Mouse (Mus musculus) heart, embryonic 16.5 days (tissue): ENCODE measurements at regions not wholly inside any gene's neighbourhood (a gene's known extent, or its start where the extent isn't known, plus 50 kb on each side); places are given as distances from the start of the nearest gene placed in this dataset.
A peak's percentile ranks its signal among the peaks of the same experiment; 100 is the strongest.

Experiments used
- ATAC-seq: fragments of 200-750 bp; cut with Nextera tagmentation; replicated peaks from 2 replicates; pipeline ENCODE4 v1.8.0; 2017; ENCODE audit warnings: moderate number of reproducible peaks; ENCODE audit not compliant: insufficient read depth, low FRiP score; ENCODE audit errors: extremely low read depth
- H3K27ac ChIP-seq: fragments of 300-500 bp; sonication (generic); 2 replicates; pipeline ENCODE4 v1.5.1; 2014; ENCODE audit warnings: mild to moderate bottlenecking, low read length, control low read depth, moderate library complexity
- H3K27me3 ChIP-seq: fragments of 300-500 bp; sonication (generic); 2 replicates; pipeline ENCODE4 v1.6.1; 2014; ENCODE audit warnings: low read length, mixed read lengths; ENCODE audit not compliant: control insufficient read depth, insufficient read depth
- H3K36me3 ChIP-seq: fragments of 300-500 bp; sonication (generic); 2 replicates; pipeline ENCODE4 v1.6.1; 2014; ENCODE audit not compliant: control insufficient read depth, insufficient read depth
- H3K4me1 ChIP-seq: fragments of 300-500 bp; sonication (generic); 2 replicates; pipeline ENCODE4 v1.6.1; 2014; ENCODE audit warnings: low read length, mixed read lengths; ENCODE audit not compliant: control insufficient read depth, insufficient read depth
- H3K4me2 ChIP-seq: fragments of 300-500 bp; sonication (generic); 2 replicates; pipeline ENCODE4 v1.6.1; 2014; ENCODE audit warnings: low read depth, mild to moderate bottlenecking, control low read depth, low read length
- H3K4me3 ChIP-seq: fragments of 300-500 bp; sonication (generic); 2 replicates; pipeline ENCODE4 v1.5.1; 2014; ENCODE audit warnings: mild to moderate bottlenecking, control low read depth, low read length
- H3K9ac ChIP-seq: fragments of 300-500 bp; sonication (generic); 2 replicates; pipeline ENCODE4 v1.6.1; 2014; ENCODE audit warnings: low read length, control low read depth
- H3K9me3 ChIP-seq: fragments of 300-500 bp; sonication (generic); replicated peaks from 2 replicates; pipeline ENCODE4 v1.6.1; 2016; ENCODE audit warnings: low read length; ENCODE audit not compliant: control insufficient read depth
- WGBS: fragments of 180-500 bp; shearing (Covaris S2); extraction: QIAGEN DNeasy Blood & Tissue Kit; methylation state at CpG from one replicate; pipeline ENCODE4 v1.1.7; 2014; 5-methylcytosine and 5-hydroxymethylcytosine counted together

DNA sequence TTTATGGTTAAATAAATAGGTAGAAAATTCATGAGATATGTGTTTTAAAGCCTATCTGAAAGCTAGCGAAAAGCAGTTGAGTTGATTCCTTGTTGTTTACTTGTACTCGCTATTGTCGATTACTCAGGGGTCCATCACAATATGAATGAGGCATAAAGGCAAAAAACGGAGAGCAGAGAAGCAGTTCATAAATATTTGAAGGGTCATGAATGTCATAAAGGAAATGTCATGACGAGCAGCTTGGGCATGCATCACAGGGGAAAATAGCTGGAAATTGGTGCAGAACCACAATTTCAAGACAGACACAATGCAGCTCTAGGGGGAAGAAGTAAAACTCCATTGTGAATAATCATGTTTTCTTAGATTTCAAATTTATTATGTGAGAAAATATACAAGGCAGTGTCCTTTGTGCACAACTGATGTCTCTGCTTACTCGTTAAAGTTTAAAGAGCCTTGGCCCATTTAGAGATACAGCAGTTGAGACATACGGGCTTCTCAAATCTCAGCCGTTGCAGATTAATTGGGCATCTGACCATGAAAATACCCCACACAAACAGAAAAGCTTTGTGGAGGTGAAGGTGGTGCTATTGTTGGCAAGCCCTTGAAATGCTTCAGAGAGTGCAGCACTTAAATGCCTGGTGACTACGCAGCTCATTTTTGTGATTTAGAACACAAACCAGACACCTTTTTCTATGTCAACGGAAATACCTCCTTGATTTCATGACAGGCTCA lies 200.3 kb downstream of the Ahr start:
- Histone ChIP-seq H3K4me2 (no peak overlapping the region), H3K27ac (no peak overlapping the region), H3K9ac (no peak overlapping the region), H3K4me1 (no peaks in the 10 kb centered on the region), H3K36me3 (no peaks in the 10 kb centered on the region), H3K9me3 (no peaks in the 10 kb centered on the region), H3K4me3 (no peak overlapping the region), H3K27me3 (no peaks in the 10 kb centered on the region)
- no peak for ATAC-seq
- 56% methylated on average over 10 of the region's 10 CpGs for WGBS

DNA sequence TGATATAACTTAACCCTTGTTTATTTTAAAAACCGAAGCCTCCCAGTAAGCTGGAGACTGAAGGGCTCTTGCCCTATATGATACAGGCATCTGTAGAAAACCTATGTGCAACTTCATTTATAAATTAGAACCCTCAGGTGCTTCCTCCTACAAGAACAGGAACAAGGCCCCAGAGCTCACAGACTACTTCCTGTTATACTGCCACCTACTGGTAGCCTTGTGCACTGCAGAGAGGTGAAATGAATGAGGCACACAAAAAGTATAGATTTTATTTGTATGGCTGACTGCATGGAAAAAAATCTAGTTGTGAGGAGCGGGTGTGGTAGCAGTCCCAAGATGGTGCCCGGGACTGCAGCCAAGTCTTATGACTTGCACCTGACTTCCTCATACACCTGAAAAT lies 203.5 kb downstream of the Ahr start:
- Histone ChIP-seq H3K36me3 (no peaks in the 10 kb centered on the region), H3K27me3 (no peaks in the 10 kb centered on the region), H3K9ac (no peak overlapping the region), H3K27ac (no peak overlapping the region), H3K9me3 (no peaks in the 10 kb centered on the region), H3K4me3 (no peak overlapping the region), H3K4me1 (no peaks in the 10 kb centered on the region), H3K4me2 (no peak overlapping the region)
- ATAC-seq, result no peak
- WGBS, result 90% methylated on average over 3 of the region's 3 CpGs

DNA sequence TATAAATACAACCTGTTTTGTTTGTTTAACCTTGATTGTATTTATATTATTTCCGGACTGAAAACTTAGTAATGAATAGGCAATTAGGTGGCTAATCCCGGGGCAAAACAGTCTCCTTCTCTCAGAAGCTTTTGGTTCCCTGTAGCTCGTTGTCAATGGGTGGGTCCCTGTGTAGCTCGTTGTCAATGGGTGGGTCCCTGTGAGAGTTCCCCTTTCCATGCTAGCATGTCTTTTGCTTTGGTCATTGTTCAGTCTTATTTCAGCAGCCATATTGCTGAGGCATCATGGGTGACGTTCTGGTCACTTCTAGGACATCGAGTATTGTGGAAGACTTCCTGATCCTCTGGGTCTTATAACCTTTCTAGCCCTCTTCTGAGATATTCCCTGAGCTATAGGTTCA lies 205.1 kb downstream of the Ahr start:
- WGBS, result 74% methylated on average over 6 of the region's 6 CpGs
- H3K4me2 ChIP-seq, result no peak overlapping the region
- no peaks in the 10 kb centered on the region for H3K9me3 ChIP-seq
- no peak for ATAC-seq
- H3K36me3 ChIP-seq, result no peaks in the 10 kb centered on the region
- H3K4me3 ChIP-seq, result no peak overlapping the region
- H3K4me1 ChIP-seq, result no peaks in the 10 kb centered on the region
- H3K9ac ChIP-seq, result no peak overlapping the region
- H3K27ac ChIP-seq, result no peak overlapping the region
- no peaks in the 10 kb centered on the region for H3K27me3 ChIP-seq

DNA sequence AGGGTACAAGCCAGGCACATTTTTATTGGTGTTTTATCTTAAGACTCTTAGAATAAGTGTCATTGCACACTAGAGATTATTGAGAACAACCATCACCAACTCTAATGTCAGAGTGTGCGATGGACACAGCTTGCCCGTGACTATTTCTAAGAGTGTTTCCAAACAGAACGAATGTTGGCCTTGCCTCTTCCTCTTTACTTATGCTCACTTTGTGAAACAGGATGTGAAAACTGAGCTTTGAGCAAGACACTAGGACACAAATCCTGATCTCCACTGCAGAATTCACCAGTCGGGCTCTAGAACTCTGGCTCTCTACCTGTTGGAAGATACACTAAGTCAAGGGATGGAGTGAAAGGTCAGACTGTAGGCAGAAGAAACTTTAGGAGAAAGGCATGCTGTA lies 215.3 kb downstream of the Ahr start:
- H3K9ac ChIP-seq, result no peak overlapping the region
- no peak for ATAC-seq
- no peak overlapping the region for H3K27ac ChIP-seq
- no peaks in the 10 kb centered on the region; the same call in 1 of the 2 replicates for H3K4me1 ChIP-seq
- WGBS, result 80% methylated on average over 4 of the region's 4 CpGs
- 0 out of 2 replicates have a peak, but pooled peaks cover 3% of the 10 kb centered on the region for H3K9me3 ChIP-seq
- H3K36me3 ChIP-seq, result no peaks in the 10 kb centered on the region
- H3K27me3 ChIP-seq, result no peaks in the 10 kb centered on the region
- no peak overlapping the region for H3K4me2 ChIP-seq
- no peak overlapping the region for H3K4me3 ChIP-seq

DNA sequence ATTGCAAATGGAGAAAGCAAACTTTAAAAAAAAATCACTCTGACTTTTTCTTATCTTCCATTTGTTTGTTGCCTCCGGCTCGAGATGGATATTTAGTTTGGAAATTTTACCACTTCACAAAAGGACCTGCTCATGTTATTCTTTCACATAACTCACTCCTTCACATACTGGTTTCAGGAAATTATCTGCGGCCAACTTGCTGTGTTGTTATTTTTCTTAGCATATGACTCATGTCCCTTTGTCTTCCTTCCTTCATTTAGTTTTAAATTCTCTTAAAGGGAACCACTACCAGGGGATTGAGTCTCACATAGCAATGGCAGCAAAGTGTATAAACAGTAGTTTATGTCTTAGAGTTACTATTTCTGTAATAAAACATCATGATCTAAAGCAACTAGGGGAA lies 217.8 kb downstream of the Ahr start:
- peak overlapping the region; percentile 46; the same call in 1 of the 2 replicates for H3K27ac ChIP-seq
- H3K4me1 ChIP-seq, result no peaks in the 10 kb centered on the region; the same call in 1 of the 2 replicates
- 0 out of 2 replicates have a peak, but pooled peaks cover 3% of the 10 kb centered on the region for H3K9me3 ChIP-seq
- ATAC-seq, result no peak
- no peaks in the 10 kb centered on the region for H3K36me3 ChIP-seq
- 40% methylated on average over 3 of the region's 3 CpGs for WGBS
- no peaks in the 10 kb centered on the region for H3K27me3 ChIP-seq
- H3K4me2 ChIP-seq, result no peak overlapping the region
- no peak overlapping the region for H3K4me3 ChIP-seq
- no peak overlapping the region for H3K9ac ChIP-seq

DNA sequence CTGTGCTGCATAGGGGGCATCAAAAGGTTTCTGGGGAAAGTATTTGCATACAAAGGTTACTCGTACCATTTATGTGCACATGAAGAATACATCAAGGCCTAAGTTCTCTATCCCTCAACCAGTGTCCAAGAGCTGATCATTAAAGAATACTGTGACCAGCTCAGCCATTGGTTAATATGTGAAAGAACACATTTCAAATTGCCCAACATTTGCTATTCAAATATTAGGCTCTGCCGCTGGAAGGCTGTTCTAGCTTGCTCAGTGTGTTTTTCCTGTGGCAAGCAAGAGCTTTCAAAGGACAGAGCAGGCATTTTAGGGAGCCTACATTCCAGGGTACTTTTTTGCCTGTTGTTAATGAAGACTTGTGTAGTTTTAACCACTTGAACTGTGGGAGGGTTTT lies 220.8 kb downstream of the Ahr start:
- Histone ChIP-seq H3K36me3 (no peaks in the 10 kb centered on the region), H3K9me3 (no peaks in the 10 kb centered on the region), H3K4me2 (no peak overlapping the region), H3K27ac (no peak overlapping the region), H3K4me3 (no peak overlapping the region), H3K4me1 (no peaks in the 10 kb centered on the region; the same call in 1 of the 2 replicates), H3K27me3 (no peaks in the 10 kb centered on the region), H3K9ac (no peak overlapping the region)
- ATAC-seq, result no peak
- 93% methylated on average over 2 of the region's 2 CpGs for WGBS

DNA sequence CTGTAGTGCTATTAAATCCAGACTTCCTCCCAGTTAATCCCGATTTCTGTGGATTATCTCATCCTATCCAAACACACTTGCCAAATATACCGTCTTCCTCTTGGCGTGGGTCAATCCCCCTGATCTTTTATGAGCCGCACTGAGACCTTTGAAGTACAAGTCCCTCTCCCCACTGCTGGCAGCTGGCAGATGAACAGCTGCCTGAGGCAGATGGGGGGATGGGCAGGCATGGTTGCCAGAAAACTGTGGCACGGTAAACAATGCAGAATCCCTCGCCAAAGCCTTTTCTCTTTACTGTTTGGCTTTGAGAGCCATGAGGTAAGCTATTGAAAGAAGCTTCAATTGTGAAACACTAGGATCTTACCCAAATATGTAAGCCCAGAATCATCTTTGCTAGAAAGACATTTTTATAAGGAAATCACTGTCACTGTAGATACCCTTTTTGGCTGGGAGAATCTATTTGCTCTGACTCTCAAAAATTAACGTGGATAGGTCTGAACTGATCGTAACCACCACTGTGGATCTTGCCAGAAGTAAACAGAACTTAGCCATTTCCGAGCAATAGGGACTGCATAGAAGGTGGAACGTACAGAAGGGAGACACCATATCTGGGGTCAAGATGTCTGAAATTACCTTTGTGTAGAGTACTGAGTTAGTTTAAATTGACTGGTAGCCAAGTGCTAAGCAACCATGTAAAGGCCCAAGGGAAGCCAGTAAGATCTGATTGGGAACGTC lies 221.5 kb downstream of the Ahr start:
- H3K4me3 ChIP-seq, result no peak overlapping the region
- no peaks in the 10 kb centered on the region for H3K27me3 ChIP-seq
- no peak overlapping the region; the same call in 1 of the 2 replicates for H3K27ac ChIP-seq
- H3K36me3 ChIP-seq, result no peaks in the 10 kb centered on the region
- WGBS, result 50% methylated on average over 11 of the region's 11 CpGs
- ATAC-seq, result no peak
- H3K4me2 ChIP-seq, result peak overlapping the region; percentile 15; the same call in 1 of the 2 replicates
- no peaks in the 10 kb centered on the region for H3K9me3 ChIP-seq
- no peak overlapping the region for H3K9ac ChIP-seq
- H3K4me1 ChIP-seq, result no peaks in the 10 kb centered on the region; the same call in 1 of the 2 replicates

DNA sequence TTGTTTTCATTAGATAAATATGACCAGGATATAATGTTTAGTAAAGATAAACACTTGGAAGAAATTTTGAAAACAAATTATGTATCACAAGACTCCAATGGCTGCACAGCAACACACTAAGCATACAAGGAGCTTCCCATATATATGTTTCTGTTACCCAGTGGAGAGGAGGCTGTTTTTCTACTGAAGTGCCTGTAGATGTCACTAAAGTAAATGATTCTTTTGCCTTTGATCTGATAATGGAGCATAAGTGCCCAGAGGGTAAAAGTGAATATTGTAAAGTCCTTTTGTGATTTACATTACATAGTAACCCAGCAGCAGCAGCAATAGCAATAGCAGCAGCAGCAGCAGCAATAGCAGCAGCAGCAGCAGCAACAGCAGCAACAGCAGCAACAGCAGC lies 226.3 kb downstream of the Ahr start:
- H3K4me3 ChIP-seq, result no peak overlapping the region
- H3K9me3 ChIP-seq, result no peaks in the 10 kb centered on the region
- no peaks in the 10 kb centered on the region for H3K27me3 ChIP-seq
- no peaks in the 10 kb centered on the region for H3K4me1 ChIP-seq
- ATAC-seq, result no peak
- no peak overlapping the region for H3K4me2 ChIP-seq
- no peaks in the 10 kb centered on the region for H3K36me3 ChIP-seq
- H3K27ac ChIP-seq, result no peak overlapping the region
- no peak overlapping the region for H3K9ac ChIP-seq
